Mouse (Mus musculus) gastrocnemius, adult 8-10 months (tissue): ENCODE data around the gene Cdc20. TPM values are rescaled to one million over a fixed set of nuclear protein-coding genes. Genes with fewer than 3 reads are reported as not detected.

Experiments used
- DNase-seq, 2 experiments: peaks; one replicate each; pipeline ENCODE4 v3.0.0; 2022; ENCODE audit warnings: low spot score in 2 of 2
- total RNA-seq, 4 experiments: library from RNA; stranded (reverse); gene quantifications; 2 replicates each; pipeline ENCODE4 v1.2.4; 2022

Gene Cdc20
- total RNA-seq, 4 experiments from 2014 or later: 0.20 TPM; not detected in 3

- DNase-seq: no peak
Measured at GRCm38 (mm10) chr4:118417112-118417797, 19.9 kb downstream of the Cdc20 start.

- DNase-seq: no peak
Measured at GRCm38 (mm10) chr4:118416329-118416728, 20.8 kb downstream of the Cdc20 start.

GRCm38 (mm10) chr4:118415779-118416178 is 21.4 kb downstream of the Cdc20 start:
- DNase-seq: no peak

- no peak for DNase-seq
Measured at GRCm38 (mm10) chr4:118413553-118413952, 23.6 kb downstream of the Cdc20 start.

GRCm38 (mm10) chr4:118410871-118411270 is 26.3 kb downstream of the Cdc20 start:
- no peak for DNase-seq

GRCm38 (mm10) chr4:118409142-118409900 is 27.8 kb downstream of the Cdc20 start, which contains the start of the genes Szt2 and Med8:
Gene Szt2, minus strand, starts transcription at chr4:118409273.
Gene Med8, plus strand, starts transcription at chr4:118409337.
- peak; percentile 80 to 83 for DNase-seq

GRCm38 (mm10) chr4:118402701-118403100 is 34.5 kb downstream of the Cdc20 start:
- no peak for DNase-seq

- no peak for DNase-seq
Measured at GRCm38 (mm10) chr4:118401918-118402317, 35.2 kb downstream of the Cdc20 start.

GRCm38 (mm10) chr4:118401421-118401820 is 35.7 kb downstream of the Cdc20 start:
- no peak for DNase-seq

GRCm38 (mm10) chr4:118398400-118398799 is 38.8 kb downstream of the Cdc20 start:
- no peak for DNase-seq

GRCm38 (mm10) chr4:118396433-118396832 is 40.7 kb downstream of the Cdc20 start:
- no peak for DNase-seq

- DNase-seq: no peak
Measured at GRCm38 (mm10) chr4:118395289-118395688, 41.9 kb downstream of the Cdc20 start.

GRCm38 (mm10) chr4:118394505-118394904 is 42.6 kb downstream of the Cdc20 start:
- DNase-seq: no peak

- DNase-seq: no peak
Measured at GRCm38 (mm10) chr4:118390146-118390545, 47.0 kb downstream of the Cdc20 start.

GRCm38 (mm10) chr4:118387316-118387715 is 49.8 kb downstream of the Cdc20 start:
- DNase-seq: no peak

GRCm38 (mm10) chr4:118383271-118383670 is 53.9 kb downstream of the Cdc20 start:
- DNase-seq: no peak

Other genes with a start within 250 kb of the Cdc20 start
- 1 to 10 TPM in 3 of 4 experiments, under 1 TPM in 1; 0.63 to 2.1 (median 1.3) TPM for gene Ptprf, start 145.9 kb downstream of the Cdc20 start, total RNA-seq
- 1 to 10 TPM; 4.8 to 6.8 (median 5.5) TPM for gene Szt2, start 28.1 kb downstream of the Cdc20 start, total RNA-seq
- gene Med8, start 28.0 kb downstream of the Cdc20 start, total RNA-seq: 10 to 100 TPM; 34.8 to 41.7 (median 38.3) TPM
- 1 to 10 TPM; 2.9 to 5.7 (median 4.3) TPM for gene Elovl1, start 9.3 kb downstream of the Cdc20 start, total RNA-seq
- gene Mpl, start 20.2 kb upstream of the Cdc20 start, total RNA-seq: not detected
- gene Tie1, start 52.7 kb upstream of the Cdc20 start, total RNA-seq: 10 to 100 TPM in 2 of 4 experiments, 1 to 10 TPM in 2; 9.0 to 13.3 (median 10.2) TPM
- gene 2610528J11Rik, start 89.6 kb upstream of the Cdc20 start, total RNA-seq: not detected
- gene Tmem125, start 106.7 kb upstream of the Cdc20 start, total RNA-seq: not detected
- gene Cfap57, start 183.4 kb upstream of the Cdc20 start, total RNA-seq: not detected
- gene Ebna1bp2, start 183.4 kb upstream of the Cdc20 start, total RNA-seq: 10 to 100 TPM; 22.3 to 30.7 (median 25.1) TPM
- gene Olfr62, start 221.6 kb upstream of the Cdc20 start, total RNA-seq: not detected